Mouse (Mus musculus) testis, postnatal 14 days (tissue): Measurements from ENCODE around the gene Mast3.
A peak's percentile ranks its signal among the peaks of the same experiment; 100 is the strongest.

Source experiments
- DNase-seq: peaks from one replicate; pipeline ENCODE4 v3.0.0; 2021; ENCODE audit warnings: low spot score

Gene Mast3

DNA sequence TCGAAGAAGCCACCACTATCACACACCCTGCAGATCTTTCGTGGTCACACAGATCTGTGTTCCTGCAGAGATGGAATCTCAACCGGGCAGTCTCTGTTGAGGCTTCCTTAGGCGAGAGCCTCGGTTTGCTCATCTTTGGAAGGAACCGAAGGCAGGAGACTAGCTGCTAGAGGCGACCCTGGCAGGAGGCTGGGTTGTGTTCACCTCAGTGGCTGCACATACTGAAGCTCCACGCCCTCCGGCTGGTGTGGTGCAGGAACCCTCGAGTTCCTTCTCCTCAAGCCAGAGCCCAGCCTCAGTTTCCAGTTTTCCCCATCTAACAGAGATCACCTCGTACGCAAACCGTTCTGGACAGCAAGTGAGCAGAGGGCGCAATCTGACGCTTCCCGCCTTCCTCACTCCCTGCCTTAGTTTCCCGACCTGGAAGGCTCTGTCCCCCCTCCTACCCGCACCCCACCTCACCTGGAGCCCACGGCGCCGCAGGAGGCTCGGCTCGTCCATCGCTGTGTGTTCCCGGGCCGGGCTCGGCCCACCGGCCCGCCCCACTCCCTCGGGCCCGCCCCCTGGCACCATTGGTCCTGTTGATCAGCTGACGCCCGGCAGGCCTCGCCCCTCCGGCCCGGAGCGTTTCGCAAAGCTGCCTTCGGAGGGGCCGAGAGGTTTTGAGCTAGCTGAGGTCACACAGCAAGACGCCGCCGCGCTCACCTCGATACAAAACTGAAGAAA, at the start of gene Mast3:
Gene Mast3 (minus strand): TSS at position 574 of the 726 bp plus-strand sequence.
- DNase-seq, result peak; percentile 84

- no peak for DNase-seq
These were observed 49.0 kb upstream of the Mast3 start for GRCm38 (mm10) chr8:70853863-70854262.

DNA sequence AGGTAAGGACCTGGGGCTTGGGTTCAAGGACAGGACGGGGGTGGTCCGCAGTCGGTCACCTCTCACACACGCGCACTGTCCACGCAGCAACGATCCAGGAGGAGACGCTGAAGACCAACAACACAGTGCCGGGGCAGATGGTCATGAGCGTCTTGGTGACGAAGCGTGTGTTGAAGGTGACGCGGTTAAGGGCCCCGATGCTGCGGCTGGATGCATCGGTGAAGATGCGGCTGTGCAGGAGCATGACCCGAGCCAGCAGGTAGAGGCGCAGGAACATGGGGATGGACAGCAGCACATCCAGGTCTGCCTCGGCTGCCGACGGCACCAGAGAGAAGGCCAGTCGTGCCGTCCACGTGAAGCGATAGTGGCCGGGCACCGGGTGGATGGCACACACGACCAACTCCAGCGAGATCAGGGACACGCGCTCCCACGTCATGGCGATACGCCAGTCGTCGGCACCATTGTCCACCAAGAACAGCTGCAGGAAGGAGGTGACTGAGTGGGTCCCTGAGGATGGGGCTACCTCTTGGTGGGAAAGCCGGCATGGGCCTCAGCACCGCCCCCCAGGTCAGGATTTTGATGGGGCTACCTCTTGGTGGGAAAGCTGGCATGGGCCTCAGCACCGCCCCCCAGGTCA, 47.9 kb upstream of the Mast3 start:
- no peak for DNase-seq

DNA sequence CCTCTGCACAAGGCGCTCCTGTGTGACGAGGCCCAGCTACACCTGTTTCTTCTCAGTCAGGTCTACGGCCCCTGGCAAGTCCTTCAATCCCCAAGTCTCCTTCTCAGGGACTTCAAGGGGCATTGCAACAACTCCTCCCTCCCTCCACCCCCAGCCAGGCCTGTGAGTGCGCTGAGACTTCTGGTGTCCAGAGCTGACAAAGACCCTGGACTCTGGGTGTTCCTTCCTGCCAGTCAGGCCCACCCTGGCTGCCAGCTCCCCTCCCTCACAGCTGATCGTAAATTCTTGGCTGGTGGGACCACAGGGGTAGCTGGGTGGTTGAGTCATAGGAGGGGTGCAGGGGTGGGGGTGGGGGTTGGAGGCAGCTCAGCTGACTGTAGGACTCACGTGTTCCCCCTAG, 47.0 kb upstream of the Mast3 start:
- no peak for DNase-seq

GRCm38 (mm10) chr8:70850947-70851346, 46.1 kb upstream of the Mast3 start:
- no peak for DNase-seq

DNA sequence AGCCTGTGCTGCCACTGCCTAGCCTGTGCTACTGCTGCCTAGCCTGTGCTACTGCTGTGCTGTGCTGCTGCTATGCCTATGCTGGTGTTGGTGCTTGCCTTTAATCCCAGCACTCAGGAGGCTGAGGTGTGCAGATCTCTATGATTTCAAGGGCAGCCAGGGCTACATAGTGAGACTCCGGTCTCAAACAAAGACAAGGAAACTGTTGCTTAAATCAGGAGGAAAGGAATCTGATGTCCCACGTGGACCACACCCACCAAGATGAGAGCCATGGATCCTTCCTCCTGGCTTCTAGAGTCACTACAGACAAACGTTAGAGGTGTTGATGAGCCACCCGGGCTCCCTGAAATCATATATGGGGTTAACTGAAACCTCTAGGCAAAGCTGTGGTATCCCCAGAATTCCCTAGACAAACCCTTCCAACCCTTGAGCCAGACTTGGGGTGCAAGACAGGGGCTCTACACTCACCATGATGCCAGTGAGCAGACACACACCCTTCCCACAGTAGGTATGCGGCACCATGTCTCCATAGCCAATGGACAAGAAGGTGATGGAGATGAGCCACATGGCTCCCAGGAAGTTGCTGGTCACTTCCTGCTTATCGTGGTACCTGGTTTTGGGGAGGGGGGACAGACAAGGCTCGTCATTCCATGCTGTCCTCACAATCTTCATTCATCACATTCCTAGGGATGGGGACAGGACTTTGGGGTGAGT, 45.4 kb upstream of the Mast3 start:
- no peak for DNase-seq

- no peak for DNase-seq
These were observed 44.6 kb upstream of the Mast3 start for GRCm38 (mm10) chr8:70849333-70849990.

DNA sequence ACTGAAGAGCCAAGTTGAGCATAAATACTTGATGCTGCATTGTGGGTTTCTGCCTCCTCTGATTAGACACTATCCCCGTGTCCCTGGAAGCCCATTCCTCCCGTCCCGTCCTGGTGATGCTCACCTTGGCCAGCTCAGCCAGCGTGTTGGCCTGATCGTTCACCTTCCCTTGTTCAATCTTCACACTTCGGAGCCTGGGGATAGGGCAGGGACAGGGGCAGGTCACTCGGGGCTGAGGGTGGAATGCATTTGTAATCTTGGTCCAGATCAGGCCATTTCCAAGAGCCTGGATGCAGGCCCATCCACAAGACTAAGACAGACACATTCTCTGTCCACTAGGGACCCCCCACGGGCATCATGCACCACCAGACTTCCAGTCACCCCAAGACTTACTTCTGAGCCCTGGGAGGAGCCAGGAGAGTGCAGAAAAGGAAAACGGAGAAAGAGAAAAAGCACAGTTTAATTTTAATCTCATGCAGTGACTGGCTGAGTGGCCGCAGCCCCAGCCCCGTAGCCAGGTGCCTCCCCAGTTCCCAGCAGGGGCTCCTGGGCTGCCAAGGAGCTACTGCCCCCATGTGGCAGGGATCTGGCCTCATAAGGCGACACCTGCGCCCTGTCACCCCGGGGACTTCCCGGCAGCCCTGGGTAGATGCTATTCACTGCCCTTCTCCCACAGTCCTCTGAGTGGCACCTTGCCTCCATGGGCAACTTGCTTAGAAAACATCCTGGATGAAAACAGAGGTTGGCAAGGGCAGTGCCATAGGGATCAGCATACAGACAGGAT, 41.7 kb upstream of the Mast3 start:
- DNase-seq, result no peak

DNA sequence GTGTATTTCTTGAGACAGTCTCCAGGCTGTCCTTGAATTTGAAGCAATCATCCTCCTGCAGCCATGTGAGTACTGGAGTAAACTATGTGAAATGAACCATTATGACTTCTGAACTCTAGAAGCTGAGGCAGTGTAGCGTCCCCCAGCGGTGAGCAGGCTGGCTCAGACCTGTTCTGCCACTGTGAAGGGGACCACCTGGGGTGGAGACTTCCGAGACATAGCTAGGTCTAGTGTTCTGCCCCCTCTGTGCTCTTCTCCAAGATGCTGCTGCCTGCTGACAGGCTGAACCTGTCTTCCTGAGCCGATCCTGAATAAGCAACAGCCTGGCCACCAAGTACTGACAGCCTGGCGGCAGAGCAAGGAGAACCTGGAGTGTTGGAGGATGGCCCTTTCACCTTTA, 40.3 kb upstream of the Mast3 start:
- no peak for DNase-seq

GRCm38 (mm10) chr8:70844523-70844922, 39.7 kb upstream of the Mast3 start:
- peak; percentile 82 for DNase-seq

DNA sequence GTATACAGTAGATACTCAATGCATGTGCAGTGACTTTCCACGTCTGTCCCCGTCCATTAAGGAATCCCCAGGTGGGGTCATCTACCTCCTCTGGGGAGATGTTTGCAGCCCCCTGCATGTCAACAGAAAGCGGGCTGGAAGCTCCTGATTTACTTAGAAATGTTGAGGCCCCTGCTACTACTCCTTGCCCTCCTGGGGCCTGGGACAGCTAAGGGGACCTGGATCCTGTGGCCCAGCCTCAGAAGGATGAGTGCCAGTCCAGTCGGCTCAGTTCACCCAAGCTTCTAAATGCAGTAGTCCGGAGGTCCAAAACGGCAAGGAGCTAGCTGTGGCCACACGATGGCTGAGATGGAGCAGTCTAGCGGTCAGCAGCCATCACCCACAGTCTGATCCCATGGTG, 39.1 kb upstream of the Mast3 start:
- DNase-seq, result no peak

DNA sequence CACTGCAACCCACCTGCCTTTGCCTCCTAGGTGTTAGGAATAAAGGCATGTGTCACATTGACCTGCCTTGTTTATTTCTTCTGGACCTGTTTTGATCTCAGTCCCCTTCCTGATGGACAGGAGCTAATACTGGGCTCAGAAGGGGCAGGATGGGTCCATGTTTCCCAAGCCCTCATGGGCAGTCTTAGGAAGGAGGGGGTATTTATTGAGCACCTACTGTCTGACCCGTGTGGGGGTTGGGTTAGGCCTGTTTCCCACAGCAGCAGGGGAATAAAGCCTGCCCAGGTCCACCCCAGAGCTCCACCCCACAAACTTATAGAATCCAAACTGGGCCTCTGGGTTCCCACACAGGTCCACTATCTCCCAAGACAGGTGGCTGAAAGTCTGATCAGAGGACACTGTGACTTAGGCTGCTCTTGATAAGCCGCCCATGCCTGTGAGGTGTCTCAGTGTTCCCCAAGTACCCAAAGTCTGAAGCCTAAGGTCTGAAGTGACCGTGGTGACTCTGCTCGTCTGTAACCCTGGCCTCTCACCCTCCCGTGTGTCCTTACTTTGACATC, 38.4 kb upstream of the Mast3 start:
- no peak for DNase-seq

- DNase-seq, result no peak
These were observed 37.6 kb upstream of the Mast3 start for GRCm38 (mm10) chr8:70842484-70842883.

DNA sequence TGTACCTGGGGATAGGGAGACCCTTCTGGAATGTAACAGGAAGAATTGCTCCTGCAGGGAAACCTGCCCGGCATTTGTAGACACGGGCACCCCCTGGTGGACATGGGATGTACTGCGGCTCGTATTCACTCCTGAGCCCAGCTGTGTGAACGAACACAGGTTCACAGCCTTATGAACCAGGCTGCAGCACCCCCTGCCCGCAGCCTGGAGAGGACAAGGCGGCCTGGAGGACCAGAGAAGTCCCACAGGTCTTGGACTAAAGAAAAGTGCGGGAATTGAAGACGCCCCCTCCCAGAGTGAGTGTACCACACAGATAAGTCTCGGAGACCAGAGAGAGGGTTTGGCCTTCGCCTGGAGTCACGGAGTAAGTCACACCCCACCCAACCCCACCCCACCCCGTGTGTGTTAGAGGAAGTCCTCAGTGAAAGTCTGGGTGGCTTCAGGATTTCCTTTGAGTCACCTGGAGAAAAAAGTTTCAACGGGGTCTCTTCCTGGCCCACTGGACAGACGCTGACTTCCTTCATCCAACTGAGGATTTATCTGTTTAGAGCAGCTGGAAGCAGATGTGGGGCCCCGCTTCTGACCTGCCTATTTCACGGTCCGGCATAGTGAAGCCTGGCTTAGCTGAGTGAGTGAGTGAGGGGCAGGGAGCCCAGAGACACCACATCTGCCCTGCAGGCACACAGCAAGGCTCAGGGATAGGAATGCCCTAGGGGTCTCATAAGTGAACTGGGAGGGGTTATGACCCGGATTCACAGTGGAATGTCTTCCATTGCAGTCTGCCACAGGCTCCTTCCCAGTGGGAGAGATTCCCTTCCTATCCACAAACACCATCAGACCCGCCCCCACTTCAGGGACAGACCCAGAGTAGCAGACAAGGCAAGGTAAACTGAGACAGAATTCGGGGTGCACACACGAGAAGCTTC, 36.6 kb upstream of the Mast3 start:
- DNase-seq, result peak; percentile 87

GRCm38 (mm10) chr8:70840590-70840989, 35.7 kb upstream of the Mast3 start:
- DNase-seq, result no peak

DNA sequence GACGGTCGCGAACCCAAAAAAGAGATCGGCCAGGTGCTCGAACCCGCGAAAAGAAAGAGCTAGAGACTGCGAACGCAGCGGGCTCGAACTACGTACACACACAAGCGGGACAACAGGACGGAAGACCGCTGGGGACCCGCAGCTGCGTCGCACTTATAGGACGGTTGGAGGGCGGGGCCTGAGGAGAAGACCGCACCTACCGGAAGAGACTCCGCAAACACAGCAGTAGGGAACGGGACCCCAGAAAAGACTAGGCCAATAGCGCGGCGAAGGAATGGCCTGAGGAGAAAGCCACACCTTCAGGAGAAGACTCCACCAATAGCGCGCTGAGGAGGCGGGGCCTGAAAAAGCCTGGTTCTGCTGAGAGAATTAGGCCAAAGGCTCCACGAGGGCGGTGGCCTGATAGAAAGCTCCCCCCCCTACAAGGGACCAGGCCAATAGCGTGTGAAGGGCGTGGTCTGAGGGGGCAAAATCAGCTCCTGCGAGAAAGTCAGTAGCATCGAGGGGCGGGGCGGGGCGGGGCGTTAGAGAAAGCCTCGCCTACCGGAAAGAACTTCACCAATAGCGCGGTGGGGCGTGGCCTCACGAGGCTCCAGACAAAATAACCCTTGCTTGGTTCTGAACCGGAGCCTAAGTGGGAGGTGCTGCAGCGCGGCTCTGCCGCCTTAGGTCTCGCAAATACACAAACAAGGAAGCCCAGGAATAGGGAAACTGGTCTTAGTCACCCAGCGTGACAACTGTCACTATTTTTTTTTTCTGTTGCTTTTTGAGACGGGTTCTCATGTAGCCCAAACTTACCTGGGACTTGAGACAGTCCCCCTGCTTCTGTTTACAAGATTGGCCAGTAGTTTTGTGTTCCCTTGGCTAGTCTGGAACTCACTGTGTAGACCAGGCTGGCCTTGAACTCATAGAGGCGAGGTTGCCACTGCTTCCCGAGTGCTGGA, 34.8 kb upstream of the Mast3 start, which contains the start of gene Arrdc2:
Gene Arrdc2 (minus strand): TSS at position 313 of the 944 bp plus-strand sequence.
- peak; percentile 100 for DNase-seq

DNA sequence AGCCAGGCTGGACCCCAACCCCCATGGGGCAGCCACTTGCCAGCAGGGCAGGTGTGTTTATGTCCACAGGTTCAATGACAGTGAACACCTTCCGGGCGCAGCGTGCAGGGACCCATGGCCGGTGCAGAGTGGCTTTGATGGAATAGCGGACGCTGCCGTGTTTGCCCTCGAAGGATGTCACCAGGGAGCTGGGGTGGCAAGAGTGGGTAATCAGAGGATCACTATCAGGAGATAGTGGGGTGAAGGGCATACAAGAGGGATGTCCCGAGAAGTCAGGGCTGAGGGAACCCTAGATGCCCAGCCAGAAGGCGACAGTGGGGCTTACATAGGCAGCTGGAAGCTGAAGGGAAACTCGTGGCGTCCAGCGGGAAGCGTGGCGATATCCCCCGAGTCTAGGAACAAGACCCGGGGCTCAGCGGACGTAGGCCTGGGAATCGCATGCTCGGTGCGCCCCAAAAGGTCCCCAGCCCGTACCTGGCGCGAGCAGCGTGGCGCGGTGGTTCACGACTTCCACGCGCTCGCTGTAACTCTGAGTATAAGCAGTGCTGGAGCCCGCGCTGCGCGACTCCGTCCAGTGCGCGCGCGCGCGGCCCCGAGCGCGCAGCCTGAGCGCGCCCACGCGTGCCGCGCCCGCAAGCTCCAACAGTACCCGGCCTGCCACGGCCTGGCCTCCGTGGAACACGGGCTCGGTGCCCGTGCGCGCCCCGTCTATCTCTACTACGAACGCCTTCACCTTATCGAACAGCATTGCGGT, 34.0 kb upstream of the Mast3 start:
- DNase-seq, result no peak

GRCm38 (mm10) chr8:70836666-70837065, 31.8 kb upstream of the Mast3 start:
- no peak for DNase-seq
